Mouse (Mus musculus): Measurements from ENCODE around the gene Adap1.

The Adap1 gene

GRCm38 (mm10) chr5:139287099-139287498 lies 38.3 kb downstream of the Adap1 start:
- in situ Hi-C loops (cut with MboI, MseI), result no loop called here

- in situ Hi-C loops (cut with MboI, MseI), result no loop called here
These were observed 39.1 kb downstream of the Adap1 start for GRCm38 (mm10) chr5:139286142-139286941.

GRCm38 (mm10) chr5:139285383-139286067 lies 39.9 kb downstream of the Adap1 start:
- in situ Hi-C loops (cut with MboI, MseI), result no loop called here

GRCm38 (mm10) chr5:139283460-139284180 lies 41.8 kb downstream of the Adap1 start:
- in situ Hi-C loops (cut with MboI, MseI), result loop anchor here (5.0 kb wide), 2 partner anchors 49 to 74 kb away; no protein-coding TSS in a partner anchor

- in situ Hi-C loops (cut with MboI, MseI), result loop anchor here (5.0 kb wide), 2 partner anchors 50 to 75 kb away; no protein-coding TSS in a partner anchor
These were observed 43.2 kb downstream of the Adap1 start for GRCm38 (mm10) chr5:139282191-139282590.

- in situ Hi-C loops (cut with MboI, MseI), result loop anchor here (5.0 kb wide), 2 partner anchors 51 to 76 kb away; no protein-coding TSS in a partner anchor
These were observed 43.9 kb downstream of the Adap1 start for GRCm38 (mm10) chr5:139281373-139282112.

GRCm38 (mm10) chr5:139277287-139277686 lies 48.1 kb downstream of the Adap1 start:
- in situ Hi-C loops (cut with MboI, MseI), result no loop called here

GRCm38 (mm10) chr5:139271994-139272554 lies 53.3 kb downstream of the Adap1 start:
- in situ Hi-C loops (cut with MboI, MseI), result loop anchor here (25.0 kb wide), 1 partner anchor 1660 kb away; the partner anchor contains the start of genes Mospd3 and Pcolce

- in situ Hi-C loops (cut with MboI, MseI), result loop anchor here (25.0 kb wide), 1 partner anchor 1659 kb away; the partner anchor contains the start of genes Mospd3 and Pcolce
These were observed 54.5 kb downstream of the Adap1 start for GRCm38 (mm10) chr5:139270806-139271521.

GRCm38 (mm10) chr5:139267661-139268060 lies 57.8 kb downstream of the Adap1 start:
- in situ Hi-C loops (cut with MboI, MseI), result loop anchor here (25.0 kb wide), 1 partner anchor 1655 kb away; the partner anchor contains the start of genes Mospd3 and Pcolce

- in situ Hi-C loops (cut with MboI, MseI), result loop anchor here (25.0 kb wide), 1 partner anchor 1649 kb away; the partner anchor contains the start of genes Mospd3 and Pcolce
These were observed 64.0 kb downstream of the Adap1 start for GRCm38 (mm10) chr5:139261403-139261802.

- in situ Hi-C loops (cut with MboI, MseI), result loop anchor here (25.0 kb wide), 1 partner anchor 1648 kb away; the partner anchor contains the start of genes Mospd3 and Pcolce
These were observed 65.6 kb downstream of the Adap1 start for GRCm38 (mm10) chr5:139259853-139260252.

GRCm38 (mm10) chr5:139258371-139259035 lies 66.9 kb downstream of the Adap1 start:
- in situ Hi-C loops (cut with MboI, MseI), result loop anchor here (25.0 kb wide), 1 partner anchor 1646 kb away; the partner anchor contains the start of genes Mospd3 and Pcolce

GRCm38 (mm10) chr5:139257818-139258217 lies 67.6 kb downstream of the Adap1 start:
- in situ Hi-C loops (cut with MboI, MseI), result loop anchor here (25.0 kb wide), 1 partner anchor 1646 kb away; the partner anchor contains the start of genes Mospd3 and Pcolce

- in situ Hi-C loops (cut with MboI, MseI), result loop anchor here (25.0 kb wide), 1 partner anchor 1645 kb away; the partner anchor contains the start of genes Mospd3 and Pcolce
These were observed 68.2 kb downstream of the Adap1 start for GRCm38 (mm10) chr5:139257265-139257664.

- in situ Hi-C loops (cut with MboI, MseI), result loop anchor here (25.0 kb wide), 1 partner anchor 1644 kb away; the partner anchor contains the start of genes Mospd3 and Pcolce
These were observed 69.1 kb downstream of the Adap1 start for GRCm38 (mm10) chr5:139256211-139256765.

- in situ Hi-C loops (cut with MboI, MseI), result loop anchor here (25.0 kb wide), 1 partner anchor 1643 kb away; the partner anchor contains the start of genes Mospd3 and Pcolce
These were observed 69.6 kb downstream of the Adap1 start for GRCm38 (mm10) chr5:139255777-139256176.

GRCm38 (mm10) chr5:139254938-139255337 lies 70.5 kb downstream of the Adap1 start:
- in situ Hi-C loops (cut with MboI, MseI), result loop anchor here (25.0 kb wide), 1 partner anchor 1643 kb away; the partner anchor contains the start of genes Mospd3 and Pcolce
